Mouse (Mus musculus): ENCODE measurements at regions not wholly inside any gene's neighbourhood (a gene's known extent, or its start where the extent isn't known, plus 50 kb on each side); places are given as distances from the start of the nearest gene placed in this dataset.

- H3K4me3 ChIP-seq (replicated peaks; ENCODE audit: low read length): no peak overlapping the region
- no peaks in the 10 kb centered on the region for H3K9me3 ChIP-seq (ENCODE audit: low read length)
- H3K36me3 ChIP-seq (ENCODE audit: insufficient read depth, low read length): no peaks in the 10 kb centered on the region
- no peaks in the 10 kb centered on the region for H3K27me3 ChIP-seq (ENCODE audit: insufficient read depth, low read length)
- no peak for TF ChIP-seq NANOG (IDR thresholded peaks at IDR 0.05; ENCODE audit: borderline replicate concordance, low read length)
- no peak for TF ChIP-seq CTCF (conservative IDR thresholded peaks at IDR 0.05; ENCODE audit: low read length)
- TF ChIP-seq POU5F1 (IDR thresholded peaks at IDR 0.05; ENCODE audit: borderline replicate concordance, low read length): no peak
- no peaks in the 10 kb centered on the region for H3K4me1 ChIP-seq (replicated peaks; ENCODE audit: low read depth, low read length)
Measured at GRCm38 (mm10) chr17:65000626-65001135, 164.8 kb upstream of the 4930583I09Rik start.

- no peaks in the 10 kb centered on the region for H3K4me1 ChIP-seq (replicated peaks; ENCODE audit: low read depth, low read length)
- H3K27me3 ChIP-seq (ENCODE audit: insufficient read depth, low read length): no peaks in the 10 kb centered on the region
- no peaks in the 10 kb centered on the region for H3K36me3 ChIP-seq (ENCODE audit: insufficient read depth, low read length)
- TF ChIP-seq CTCF (conservative IDR thresholded peaks at IDR 0.05; ENCODE audit: low read length) (no peak), NANOG (IDR thresholded peaks at IDR 0.05; ENCODE audit: borderline replicate concordance, low read length) (no peak), POU5F1 (IDR thresholded peaks at IDR 0.05; ENCODE audit: borderline replicate concordance, low read length) (no peak)
- no peak overlapping the region for H3K4me3 ChIP-seq (replicated peaks; ENCODE audit: low read length)
- H3K9me3 ChIP-seq (ENCODE audit: low read length): peaks cover 3% of the 10 kb centered on the region; the same call in 1 of the 2 replicates
Measured at GRCm38 (mm10) chr17:64994483-64994882, 158.6 kb upstream of the 4930583I09Rik start.

GRCm38 (mm10) chr17:64991262-64991661 is 155.4 kb upstream of the 4930583I09Rik start:
- H3K27me3 ChIP-seq (ENCODE audit: insufficient read depth, low read length): no peaks in the 10 kb centered on the region
- H3K36me3 ChIP-seq (ENCODE audit: insufficient read depth, low read length): no peaks in the 10 kb centered on the region
- H3K4me1 ChIP-seq (replicated peaks; ENCODE audit: low read depth, low read length): no peaks in the 10 kb centered on the region
- no peak overlapping the region for H3K4me3 ChIP-seq (replicated peaks; ENCODE audit: low read length)
- TF ChIP-seq POU5F1 (IDR thresholded peaks at IDR 0.05; ENCODE audit: borderline replicate concordance, low read length) (no peak), NANOG (IDR thresholded peaks at IDR 0.05; ENCODE audit: borderline replicate concordance, low read length) (no peak), CTCF (conservative IDR thresholded peaks at IDR 0.05; ENCODE audit: low read length) (no peak)
- H3K9me3 ChIP-seq (ENCODE audit: low read length): peaks cover 3% of the 10 kb centered on the region; the same call in 1 of the 2 replicates

GRCm38 (mm10) chr17:64984276-64985011 is 148.6 kb upstream of the 4930583I09Rik start:
- Histone ChIP-seq H3K36me3 (ENCODE audit: insufficient read depth, low read length) (no peaks in the 10 kb centered on the region), H3K4me3 (replicated peaks; ENCODE audit: low read length) (no peak overlapping the region), H3K27me3 (ENCODE audit: insufficient read depth, low read length) (no peaks in the 10 kb centered on the region), H3K9me3 (ENCODE audit: low read length) (no peaks in the 10 kb centered on the region), H3K4me1 (replicated peaks; ENCODE audit: low read depth, low read length) (no peaks in the 10 kb centered on the region)
- TF ChIP-seq NANOG (IDR thresholded peaks at IDR 0.05; ENCODE audit: borderline replicate concordance, low read length): no peak
- TF ChIP-seq POU5F1 (IDR thresholded peaks at IDR 0.05; ENCODE audit: borderline replicate concordance, low read length): no peak
- TF ChIP-seq CTCF (conservative IDR thresholded peaks at IDR 0.05; ENCODE audit: low read length): no peak

GRCm38 (mm10) chr17:64983480-64983879 is 147.6 kb upstream of the 4930583I09Rik start:
- Histone ChIP-seq H3K4me3 (replicated peaks; ENCODE audit: low read length) (no peak overlapping the region), H3K27me3 (ENCODE audit: insufficient read depth, low read length) (no peaks in the 10 kb centered on the region), H3K36me3 (ENCODE audit: insufficient read depth, low read length) (no peaks in the 10 kb centered on the region), H3K9me3 (ENCODE audit: low read length) (no peaks in the 10 kb centered on the region), H3K4me1 (replicated peaks; ENCODE audit: low read depth, low read length) (no peaks in the 10 kb centered on the region)
- TF ChIP-seq CTCF (conservative IDR thresholded peaks at IDR 0.05; ENCODE audit: low read length): no peak
- no peak for TF ChIP-seq NANOG (IDR thresholded peaks at IDR 0.05; ENCODE audit: borderline replicate concordance, low read length)
- no peak for TF ChIP-seq POU5F1 (IDR thresholded peaks at IDR 0.05; ENCODE audit: borderline replicate concordance, low read length)

- TF ChIP-seq CTCF (conservative IDR thresholded peaks at IDR 0.05; ENCODE audit: low read length) (no peak), POU5F1 (IDR thresholded peaks at IDR 0.05; ENCODE audit: borderline replicate concordance, low read length) (no peak), NANOG (IDR thresholded peaks at IDR 0.05; ENCODE audit: borderline replicate concordance, low read length) (no peak)
- no peaks in the 10 kb centered on the region for H3K9me3 ChIP-seq (ENCODE audit: low read length)
- no peak overlapping the region for H3K4me3 ChIP-seq (replicated peaks; ENCODE audit: low read length)
- no peaks in the 10 kb centered on the region for H3K36me3 ChIP-seq (ENCODE audit: insufficient read depth, low read length)
- no peaks in the 10 kb centered on the region for H3K27me3 ChIP-seq (ENCODE audit: insufficient read depth, low read length)
- H3K4me1 ChIP-seq (replicated peaks; ENCODE audit: low read depth, low read length): no peaks in the 10 kb centered on the region
Measured at GRCm38 (mm10) chr17:64964153-64964552, 128.3 kb upstream of the 4930583I09Rik start.

GRCm38 (mm10) chr17:64961887-64962286 is 126.0 kb upstream of the 4930583I09Rik start:
- no peaks in the 10 kb centered on the region for H3K27me3 ChIP-seq (ENCODE audit: insufficient read depth, low read length)
- no peaks in the 10 kb centered on the region for H3K36me3 ChIP-seq (ENCODE audit: insufficient read depth, low read length)
- no peak for TF ChIP-seq CTCF (conservative IDR thresholded peaks at IDR 0.05; ENCODE audit: low read length)
- no peak for TF ChIP-seq NANOG (IDR thresholded peaks at IDR 0.05; ENCODE audit: borderline replicate concordance, low read length)
- TF ChIP-seq POU5F1 (IDR thresholded peaks at IDR 0.05; ENCODE audit: borderline replicate concordance, low read length): no peak
- no peaks in the 10 kb centered on the region for H3K4me1 ChIP-seq (replicated peaks; ENCODE audit: low read depth, low read length)
- no peaks in the 10 kb centered on the region for H3K9me3 ChIP-seq (ENCODE audit: low read length)
- H3K4me3 ChIP-seq (replicated peaks; ENCODE audit: low read length): no peak overlapping the region

GRCm38 (mm10) chr17:64957495-64957894 is 121.6 kb upstream of the 4930583I09Rik start:
- H3K36me3 ChIP-seq (ENCODE audit: insufficient read depth, low read length): no peaks in the 10 kb centered on the region
- H3K9me3 ChIP-seq (ENCODE audit: low read length): no peaks in the 10 kb centered on the region
- H3K4me3 ChIP-seq (replicated peaks; ENCODE audit: low read length): no peak overlapping the region
- TF ChIP-seq POU5F1 (IDR thresholded peaks at IDR 0.05; ENCODE audit: borderline replicate concordance, low read length) (no peak), CTCF (conservative IDR thresholded peaks at IDR 0.05; ENCODE audit: low read length) (no peak), NANOG (IDR thresholded peaks at IDR 0.05; ENCODE audit: borderline replicate concordance, low read length) (no peak)
- no peaks in the 10 kb centered on the region for H3K27me3 ChIP-seq (ENCODE audit: insufficient read depth, low read length)
- no peaks in the 10 kb centered on the region for H3K4me1 ChIP-seq (replicated peaks; ENCODE audit: low read depth, low read length)
